Mouse (Mus musculus): Measurements from ENCODE around the gene Psmf1.

GRCm38 (mm10) chr2:151751330-151751729 lies 7.3 kb upstream of the Psmf1 start:
- TF ChIP-seq CTCF (IDR thresholded peaks at IDR 0.05; ENCODE audit: low read depth) (no peak), EP300 (optimal IDR thresholded peaks at IDR 0.05) (no peak)

Measured in stomach, postnatal 0 days (tissue).